Mouse (Mus musculus) large intestine, adult 2 months (tissue): ENCODE data around the gene Pls1. TPM values are rescaled to one million over a fixed set of nuclear protein-coding genes. Genes with fewer than 3 reads are reported as not detected.

ENCODE experiments used
- DNase-seq: peaks from one replicate; pipeline ENCODE4 v3.0.0-alpha.2; 2012; ENCODE audit warnings: low read depth, low spot score
- WGBS: fragments of 180-500 bp; shearing (Covaris S2); methylation state at CpG from one replicate; pipeline ENCODE4 v1.1.7; 2018; 5-methylcytosine and 5-hydroxymethylcytosine counted together
- polyA plus RNA-seq: library from polyadenylated mRNA; depleted of rRNA; stranded (reverse); fragments of >200 nt; gene quantifications from 2 replicates; pipeline ENCODE4 v1.2.3, GENCODE M21; 2012; rRNA removed

Pls1 gene
- polyA plus RNA-seq = 118 and 211 TPM in 2 replicates

DNA sequence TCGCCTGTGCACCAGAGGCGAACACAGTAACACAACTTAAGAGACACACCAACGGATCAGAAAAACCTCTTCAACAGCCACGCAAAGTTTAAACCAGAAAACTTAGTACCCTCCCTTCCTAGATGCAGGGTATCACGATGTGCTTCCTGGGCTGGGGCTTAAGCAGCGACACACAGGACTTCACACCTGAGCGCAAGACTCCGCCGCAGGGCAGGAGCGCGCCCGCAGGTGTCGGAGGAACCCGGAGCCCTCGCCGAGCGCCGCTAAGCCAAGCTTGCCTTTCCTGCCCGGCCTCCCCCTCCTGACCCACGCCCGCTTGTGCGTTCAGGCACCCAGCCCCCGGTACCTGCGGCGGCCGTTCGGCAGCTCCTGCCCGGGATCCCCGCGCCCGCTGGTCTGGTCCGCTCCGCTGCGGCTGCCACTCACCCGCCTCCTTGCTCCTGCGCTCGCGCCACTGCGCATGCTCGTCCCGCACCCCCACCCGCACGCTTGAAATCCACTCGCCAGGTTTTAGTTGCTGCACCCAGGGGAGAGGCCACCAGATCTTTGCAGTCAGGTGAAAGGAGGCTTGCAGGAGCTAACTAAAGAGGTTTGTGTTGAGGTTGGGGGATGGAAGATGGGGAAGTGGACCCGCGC lies at the start of gene Pls1:
Gene Pls1 (minus strand): TSS at position 487 of the 636 bp plus-strand sequence.
- DNase-seq = no peak
- 1% methylated on average over 46 of the region's 46 CpGs for WGBS

- WGBS = 93% methylated on average over 2 of the region's 2 CpGs
- no peak for DNase-seq
Measured at GRCm38 (mm10) chr9:95882751-95883150, 37.6 kb upstream of the Pls1 start.

DNA sequence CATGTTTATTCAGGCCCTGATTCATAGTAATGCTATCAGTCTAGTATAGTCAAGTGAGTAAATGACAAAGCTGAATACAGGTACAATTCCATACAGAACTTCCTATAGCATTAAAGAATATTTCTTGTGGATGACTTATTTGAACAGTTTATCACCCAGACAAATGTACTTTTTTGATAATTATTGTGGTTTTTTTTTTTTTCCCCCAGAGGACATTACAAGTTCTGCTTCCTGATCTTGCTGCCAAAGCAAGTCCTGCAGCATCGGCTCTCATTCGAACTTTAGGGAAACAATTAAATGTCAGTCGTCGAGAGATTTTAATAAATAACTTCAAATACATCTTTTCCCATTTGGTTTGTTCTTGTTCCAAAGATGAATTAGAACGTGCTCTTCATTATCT lies 33.1 kb upstream of the Pls1 start:
- no peak for DNase-seq
- 82% methylated on average over 5 of the region's 5 CpGs for WGBS

- under 1% methylated on average over 31 of the region's 31 CpGs for WGBS
- DNase-seq = no peak
Measured at GRCm38 (mm10) chr9:95858027-95858570, 13.0 kb upstream of the Pls1 start.

DNA sequence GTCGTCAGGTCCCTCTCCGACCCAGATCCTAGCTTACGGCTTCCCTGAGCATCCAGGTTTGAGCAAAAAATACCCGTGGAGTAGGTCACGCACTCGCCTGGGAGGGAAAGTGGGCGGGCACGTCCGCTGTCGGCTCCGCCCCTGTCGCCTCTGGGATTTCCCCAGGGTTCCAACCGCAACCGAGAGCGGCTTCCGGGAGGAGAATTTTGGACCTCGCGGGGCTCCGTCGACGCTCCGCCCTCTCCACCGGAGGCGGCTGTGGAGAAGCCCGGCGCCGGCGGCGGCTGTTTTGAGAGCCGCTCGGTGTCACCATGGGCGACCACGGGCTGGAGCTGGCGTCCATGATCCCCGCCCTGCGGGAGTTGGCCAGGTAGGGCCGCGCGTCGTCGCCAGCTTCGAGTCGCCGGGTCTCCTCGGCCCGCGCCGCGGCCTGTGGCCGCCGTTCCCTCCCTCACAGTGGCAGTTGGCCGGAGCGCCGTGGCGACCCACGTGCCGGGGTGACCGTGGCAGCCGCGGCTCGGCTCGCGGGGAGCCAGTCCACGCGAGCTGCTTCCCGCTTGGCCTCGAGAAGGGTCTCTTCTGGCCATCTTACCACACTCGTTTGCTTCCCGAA lies 12.4 kb upstream of the Pls1 start, which contains the start of gene Atr:
Gene Atr (plus strand): TSS at position 184 of the 613 bp plus-strand sequence.
- DNase-seq = peak; percentile 86
- WGBS = under 1% methylated on average over 69 of the region's 69 CpGs

- no peak for DNase-seq
- 88% methylated on average over 4 of the region's 4 CpGs for WGBS
Measured at GRCm38 (mm10) chr9:95856004-95856403, 10.9 kb upstream of the Pls1 start.

DNA sequence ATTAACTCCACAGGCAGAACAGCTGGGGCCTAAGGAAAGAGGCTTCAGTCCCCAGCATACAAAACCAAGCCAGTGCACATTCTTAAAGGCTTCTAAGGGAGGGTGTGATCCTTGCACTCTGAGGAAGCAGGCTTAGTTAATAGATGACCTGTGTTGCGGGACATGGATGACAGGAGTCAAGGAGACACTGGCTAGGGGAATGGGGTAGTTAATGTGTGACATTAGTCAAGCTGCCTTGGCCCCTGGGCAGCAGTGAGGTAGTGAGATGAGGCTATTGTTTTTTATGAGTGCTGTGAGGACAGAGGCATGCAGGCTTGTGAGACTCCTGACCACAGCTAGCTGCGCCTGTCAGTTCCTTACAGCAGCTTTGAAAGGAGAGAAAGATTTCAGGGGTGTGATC lies 9.8 kb upstream of the Pls1 start:
- DNase-seq = no peak
- WGBS = 45% methylated on average over 2 of the region's 2 CpGs

GRCm38 (mm10) chr9:95852896-95853295 lies 7.8 kb upstream of the Pls1 start:
- 25% methylated on average over 4 of the region's 4 CpGs for WGBS
- DNase-seq = no peak

DNA sequence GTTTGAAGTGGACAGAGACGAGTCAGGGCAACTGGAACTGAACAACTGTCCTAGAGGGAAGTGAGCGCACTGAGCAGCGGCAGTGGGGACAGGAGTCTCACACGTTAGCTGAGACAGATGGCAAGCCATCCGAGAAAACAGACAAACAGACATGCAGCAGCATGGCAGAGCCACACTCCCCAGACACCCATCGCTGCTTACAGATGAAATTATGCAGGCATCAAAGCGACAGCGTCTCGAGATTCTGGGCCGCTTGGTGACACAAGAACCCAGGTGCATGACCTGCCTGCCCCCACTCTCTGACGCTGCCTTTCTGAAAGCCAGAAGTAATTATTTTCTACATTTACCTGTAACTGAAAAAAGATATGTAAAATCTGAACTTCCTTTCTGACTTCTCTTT lies 6.6 kb upstream of the Pls1 start:
- whole genome bisulfite sequencing = 79% methylated on average over 11 of the region's 11 CpGs
- DNase-seq = no peak

GRCm38 (mm10) chr9:95845711-95846110 lies 600 bp upstream of the Pls1 start:
- no peak for DNase-seq
- 16% methylated on average over 4 of the region's 4 CpGs for whole genome bisulfite sequencing

DNA sequence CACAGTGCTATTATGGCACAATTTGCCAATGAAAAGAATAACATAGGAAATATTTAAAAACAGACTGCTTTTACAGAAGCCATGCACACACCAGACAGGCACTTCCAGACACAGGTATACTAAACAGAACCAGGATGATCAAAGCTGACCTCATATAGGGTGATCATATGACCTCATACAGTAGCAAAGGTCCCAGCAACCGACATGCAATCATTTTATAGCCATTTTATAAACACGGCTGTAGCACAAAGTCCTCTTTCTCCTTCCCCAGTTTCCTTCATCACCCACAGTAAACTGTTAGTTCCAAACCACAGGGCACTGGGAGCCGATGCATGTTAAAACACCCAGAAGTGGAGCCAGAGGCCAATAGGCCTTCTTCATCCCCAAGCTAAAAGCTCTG lies 5.7 kb downstream of the Pls1 start:
- DNase-seq = no peak
- 17% methylated on average over 3 of the region's 3 CpGs for WGBS

GRCm38 (mm10) chr9:95835741-95836140 lies 9.4 kb downstream of the Pls1 start:
- DNase-seq = no peak
- WGBS = 81% methylated on average over 10 of the region's 10 CpGs

DNA sequence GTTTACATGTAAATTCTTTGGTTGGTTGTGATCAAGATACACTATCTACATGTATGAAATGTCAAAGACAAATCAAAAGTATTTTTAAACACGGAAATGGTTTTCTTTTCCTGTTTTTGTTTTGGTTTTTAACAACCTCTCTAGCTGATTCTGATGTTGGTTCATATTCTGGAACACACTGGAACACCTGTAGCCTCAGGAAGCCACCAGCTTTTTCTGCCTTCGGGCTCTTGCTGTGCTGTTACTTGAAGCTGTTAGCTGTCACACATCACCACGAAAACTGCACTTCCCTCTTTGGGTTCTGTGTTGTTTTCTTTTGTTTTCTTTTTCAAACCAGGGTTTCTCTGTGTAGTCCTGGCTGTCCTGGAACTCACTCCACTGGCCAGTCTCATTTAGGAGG lies 10.3 kb downstream of the Pls1 start:
- 55% methylated on average over 3 of the region's 3 CpGs for WGBS
- DNase-seq = no peak

GRCm38 (mm10) chr9:95832758-95833157 lies 12.4 kb downstream of the Pls1 start:
- no peak for DNase-seq
- WGBS = 84% methylated on average over 3 of the region's 3 CpGs

DNA sequence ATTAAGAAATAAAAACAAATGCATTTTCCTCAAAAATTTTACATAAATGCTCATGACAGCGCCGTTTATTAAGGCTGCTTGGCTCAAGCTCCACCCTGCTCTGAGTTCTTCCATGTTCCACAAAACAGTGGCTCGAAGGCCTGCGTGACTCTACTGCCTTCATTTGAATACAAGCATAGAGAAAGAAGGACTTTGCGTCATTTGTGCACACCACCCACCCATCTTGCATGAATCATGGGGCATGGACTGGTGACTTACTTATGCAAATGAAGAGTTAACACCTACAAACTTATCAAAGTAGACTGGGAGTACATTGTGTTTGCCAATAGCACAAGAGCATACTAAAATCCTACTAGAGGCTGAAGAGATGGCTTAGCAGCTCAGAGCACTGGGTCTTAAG lies 17.5 kb downstream of the Pls1 start:
- 87% methylated on average over 5 of the region's 5 CpGs for WGBS
- no peak for DNase-seq

DNA sequence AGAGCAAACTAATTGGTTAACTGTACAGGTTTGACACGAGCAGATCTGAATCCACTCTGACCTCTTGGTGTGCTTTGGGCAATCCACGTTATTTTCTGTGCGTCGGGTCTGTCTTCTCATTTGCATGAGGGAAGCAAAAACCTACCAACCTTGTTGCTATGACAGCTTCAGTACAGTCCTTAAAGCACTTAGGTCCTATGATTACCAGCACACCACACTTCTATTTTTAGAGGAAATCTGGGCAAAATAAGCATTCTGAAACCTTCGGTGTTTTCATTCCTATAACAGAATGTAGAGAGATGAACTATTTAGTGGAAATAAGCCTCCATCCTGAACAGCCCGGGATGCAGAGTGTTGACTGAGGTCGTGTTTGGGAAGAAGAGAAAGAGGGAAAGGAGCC lies 22.6 kb downstream of the Pls1 start:
- DNase-seq = no peak
- WGBS = 67% methylated on average over 7 of the region's 7 CpGs

DNA sequence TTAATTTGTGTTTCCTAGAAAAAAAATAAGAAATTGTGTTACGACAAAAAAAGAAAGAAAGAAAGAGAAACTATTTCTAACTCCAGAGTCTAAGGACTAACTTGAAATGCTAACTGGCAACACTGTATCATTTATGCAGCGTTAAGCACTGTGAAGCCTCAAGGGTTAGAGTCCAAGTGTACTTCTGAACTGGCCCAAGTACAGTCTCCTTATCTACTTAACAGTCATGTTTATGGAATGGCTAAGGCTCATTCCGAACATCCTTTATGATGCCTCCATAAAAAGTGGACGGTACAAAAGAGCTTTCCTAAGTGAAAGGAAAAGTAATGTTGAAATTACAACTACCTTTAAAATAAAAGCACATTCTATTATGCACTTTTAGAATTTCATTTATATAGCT lies 29.4 kb downstream of the Pls1 start:
- 22% methylated on average over 4 of the region's 4 CpGs for WGBS
- DNase-seq = peak; percentile 85

DNA sequence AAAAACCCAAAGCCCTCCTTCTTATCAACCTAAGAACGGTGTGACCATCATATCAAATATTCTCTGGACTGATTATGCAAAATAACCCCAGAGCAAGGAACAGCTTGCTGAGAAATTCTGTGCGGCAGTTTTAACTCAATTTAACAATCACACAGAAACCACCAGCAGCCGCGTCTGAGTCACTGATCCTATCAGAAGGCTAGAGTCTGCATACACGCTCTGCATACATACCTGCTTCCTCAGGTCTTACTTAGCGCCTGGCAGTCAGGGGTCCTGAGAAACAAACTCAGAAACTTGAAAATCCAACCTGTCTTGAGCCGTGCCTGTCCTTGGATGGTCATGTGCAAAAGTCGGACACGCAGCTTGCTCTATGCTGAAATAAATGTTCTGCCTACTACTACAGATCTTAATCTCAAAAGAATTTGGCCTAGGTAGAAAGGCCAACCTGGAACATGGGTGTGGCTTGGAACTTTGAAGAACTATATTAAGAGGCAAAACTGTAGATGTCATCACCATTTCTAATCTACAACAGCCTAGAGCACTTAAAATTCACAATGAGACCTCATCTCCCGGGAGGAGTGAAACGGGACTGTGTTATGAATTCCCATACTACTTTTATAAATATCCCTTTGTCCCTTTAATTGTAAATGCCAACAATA lies 30.0 kb downstream of the Pls1 start:
- WGBS = 36% methylated on average over 11 of the region's 11 CpGs
- DNase-seq = no peak

DNA sequence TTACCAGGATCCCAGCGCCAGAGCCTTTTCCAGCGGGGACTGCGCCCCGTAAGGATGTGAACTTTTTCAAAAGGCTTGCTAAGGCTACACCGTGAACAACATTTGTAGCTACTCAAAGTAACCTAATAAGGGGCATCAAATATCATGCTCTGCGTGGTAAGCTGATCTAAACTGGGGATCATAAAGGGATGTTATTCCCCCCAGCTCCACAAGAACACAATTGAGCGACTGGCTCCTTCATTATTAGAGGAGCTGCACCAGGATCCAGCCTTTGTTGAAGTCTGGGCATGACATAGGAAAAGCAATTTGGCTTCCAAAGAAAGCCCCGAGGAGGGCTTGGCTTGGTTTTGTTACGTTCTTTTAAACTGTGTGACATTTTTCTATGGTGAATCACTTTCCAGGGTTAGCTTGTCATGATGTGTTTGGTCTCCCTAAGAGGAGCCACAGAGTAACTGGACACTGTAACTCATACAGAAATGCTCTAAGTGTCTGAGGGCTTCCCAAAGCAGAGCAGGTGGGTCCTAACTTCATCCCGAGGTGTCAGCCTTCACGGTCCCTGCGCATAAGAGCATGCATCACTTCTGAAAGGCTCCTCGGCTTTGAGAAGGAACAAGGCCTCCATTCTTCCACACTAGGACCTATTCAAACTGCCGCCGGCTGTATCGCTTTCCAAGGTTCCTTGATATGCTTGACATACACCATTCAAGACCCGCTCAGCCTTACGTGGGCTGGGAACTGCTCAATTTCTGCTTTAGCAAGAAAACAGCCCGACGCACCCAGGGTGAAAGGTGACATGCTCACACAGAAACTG lies 31.2 kb downstream of the Pls1 start:
- WGBS = 61% methylated on average over 20 of the region's 20 CpGs
- DNase-seq = no peak

- 72% methylated on average over 4 of the region's 4 CpGs for WGBS
- no peak for DNase-seq
Measured at GRCm38 (mm10) chr9:95811817-95812216, 33.3 kb downstream of the Pls1 start.
